Mouse (Mus musculus): Measurements from ENCODE around the gene Ppfia2. TPM values are rescaled to one million over a fixed set of nuclear protein-coding genes. Genes with fewer than 3 reads are reported as not detected.

The Ppfia2 gene
- polyA plus RNA-seq, 1 experiment from 2014 or later = 0.99 TPM

DNA sequence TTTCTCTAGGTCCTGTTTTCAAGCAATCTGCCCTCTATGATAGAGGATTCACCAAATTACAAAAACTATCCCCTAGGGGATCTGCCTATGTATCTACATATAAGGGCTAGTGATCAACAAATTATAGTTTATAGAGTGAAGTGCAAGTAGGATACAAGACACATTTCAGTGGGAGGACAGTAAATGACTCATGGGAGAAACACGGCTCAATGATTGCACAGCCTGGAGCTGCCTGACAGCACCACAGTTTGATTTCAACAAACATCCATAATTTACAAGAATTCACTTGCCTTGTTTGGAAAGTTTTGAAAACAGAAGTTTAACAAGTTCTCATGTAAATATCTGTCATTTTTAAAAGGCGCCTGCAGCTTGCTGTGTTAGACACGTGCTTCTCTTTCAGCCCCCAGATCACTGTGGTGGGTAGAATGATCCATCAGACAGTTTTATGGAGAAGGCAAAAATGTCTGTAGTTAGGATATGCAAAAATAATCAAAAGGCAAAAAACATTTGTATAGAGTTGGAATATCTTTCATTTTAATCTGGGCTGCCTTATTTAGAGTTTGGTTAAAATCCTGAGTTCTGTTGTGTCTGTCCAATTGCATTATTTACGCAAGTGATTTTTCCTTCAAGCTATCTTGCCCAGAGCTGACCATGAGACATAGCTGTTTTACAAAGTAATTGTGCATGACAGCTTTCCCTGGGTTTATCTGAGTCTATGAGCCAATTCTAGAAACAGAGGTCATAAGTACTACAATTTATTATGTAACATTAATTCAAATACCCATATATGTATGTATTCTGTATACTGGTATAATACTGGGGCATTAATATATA is 266.3 kb downstream of the Ppfia2 start:
- 65% methylated on average over 4 of the region's 4 CpGs for WGBS
- no peaks in the 10 kb centered on the region for H3K4me1 ChIP-seq (replicated peaks; ENCODE audit: control insufficient read depth, insufficient read depth, low read length)
- H3K27me3 ChIP-seq (replicated peaks; ENCODE audit: control insufficient read depth, insufficient read depth, low read length) = no peaks in the 10 kb centered on the region
- no peak overlapping the region for H3K4me3 ChIP-seq (ENCODE audit: low read depth, low read length)
- H3K9me3 ChIP-seq (ENCODE audit: control insufficient read depth, low read length) = no peaks in the 10 kb centered on the region
- H3K36me3 ChIP-seq (ENCODE audit: control insufficient read depth, insufficient read depth, low read length) = no peaks in the 10 kb centered on the region
- H3K27ac ChIP-seq (ENCODE audit: low read depth) = no peak overlapping the region
- no peak overlapping the region for H3K9ac ChIP-seq (ENCODE audit: low read length)
- no peak overlapping the region for H3K4me2 ChIP-seq (ENCODE audit: low read length)
- DNase-seq (ENCODE audit: low spot score) (no peak), ATAC-seq (replicated peaks; ENCODE audit: low FRiP score, low TSS enrichment, low read depth) (no peak)

DNA sequence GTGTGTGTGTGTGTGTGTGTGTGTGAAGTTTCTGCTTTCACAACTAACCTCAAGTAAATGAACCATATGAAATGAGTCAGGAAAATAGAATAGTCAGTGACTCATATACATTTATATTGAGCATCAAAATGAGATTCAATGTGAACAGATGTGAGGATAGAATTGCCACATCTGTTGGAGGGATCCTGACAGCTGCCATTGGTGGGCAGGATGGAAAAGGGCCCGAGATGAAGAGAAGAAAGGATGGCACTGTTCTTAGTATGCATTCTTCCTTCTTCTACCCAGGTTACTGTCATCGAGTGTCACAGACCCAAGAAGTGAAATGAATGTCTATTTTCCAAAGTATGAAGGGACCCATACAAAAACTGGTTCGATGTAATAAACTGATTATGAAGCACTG is 268.1 kb downstream of the Ppfia2 start:
- Histone ChIP-seq H3K36me3 (ENCODE audit: control insufficient read depth, insufficient read depth, low read length) (no peaks in the 10 kb centered on the region), H3K27me3 (replicated peaks; ENCODE audit: control insufficient read depth, insufficient read depth, low read length) (no peaks in the 10 kb centered on the region), H3K4me3 (ENCODE audit: low read depth, low read length) (no peak overlapping the region), H3K4me1 (replicated peaks; ENCODE audit: control insufficient read depth, insufficient read depth, low read length) (no peaks in the 10 kb centered on the region), H3K9me3 (ENCODE audit: control insufficient read depth, low read length) (no peaks in the 10 kb centered on the region), H3K9ac (ENCODE audit: low read length) (no peak overlapping the region), H3K27ac (ENCODE audit: low read depth) (no peak overlapping the region), H3K4me2 (ENCODE audit: low read length) (no peak overlapping the region)
- DNase-seq (ENCODE audit: low spot score) (no peak), ATAC-seq (replicated peaks; ENCODE audit: low FRiP score, low TSS enrichment, low read depth) (no peak)
- 78% methylated on average over 3 of the region's 3 CpGs for WGBS

DNA sequence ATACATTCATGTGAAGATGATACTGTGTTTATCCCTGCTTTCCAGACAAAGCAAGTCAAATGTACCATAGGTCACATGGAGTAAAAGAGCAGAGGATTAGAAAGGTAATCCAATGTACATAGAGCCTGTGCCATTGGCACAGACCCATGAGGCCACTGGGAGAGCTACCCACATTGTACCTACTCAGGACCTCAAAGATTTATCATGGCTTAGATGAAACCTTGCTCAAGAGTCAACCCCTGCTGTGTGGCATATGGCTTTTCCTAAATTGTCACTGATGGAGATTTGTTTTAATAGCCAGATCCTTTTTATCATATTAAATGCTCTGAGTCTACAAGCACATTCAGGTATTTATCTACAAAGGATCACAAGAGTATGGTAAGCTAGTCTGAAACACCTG is 274.8 kb downstream of the Ppfia2 start:
- Histone ChIP-seq H3K9ac (ENCODE audit: low read length) (no peak overlapping the region), H3K36me3 (ENCODE audit: control insufficient read depth, insufficient read depth, low read length) (no peaks in the 10 kb centered on the region), H3K4me1 (replicated peaks; ENCODE audit: control insufficient read depth, insufficient read depth, low read length) (no peaks in the 10 kb centered on the region), H3K27ac (ENCODE audit: low read depth) (no peak overlapping the region), H3K4me2 (ENCODE audit: low read length) (no peak overlapping the region), H3K4me3 (ENCODE audit: low read depth, low read length) (no peak overlapping the region), H3K9me3 (ENCODE audit: control insufficient read depth, low read length) (no peaks in the 10 kb centered on the region), H3K27me3 (replicated peaks; ENCODE audit: control insufficient read depth, insufficient read depth, low read length) (no peaks in the 10 kb centered on the region)
- DNase-seq (ENCODE audit: low spot score) (no peak), ATAC-seq (replicated peaks; ENCODE audit: low FRiP score, low TSS enrichment, low read depth) (no peak)

DNA sequence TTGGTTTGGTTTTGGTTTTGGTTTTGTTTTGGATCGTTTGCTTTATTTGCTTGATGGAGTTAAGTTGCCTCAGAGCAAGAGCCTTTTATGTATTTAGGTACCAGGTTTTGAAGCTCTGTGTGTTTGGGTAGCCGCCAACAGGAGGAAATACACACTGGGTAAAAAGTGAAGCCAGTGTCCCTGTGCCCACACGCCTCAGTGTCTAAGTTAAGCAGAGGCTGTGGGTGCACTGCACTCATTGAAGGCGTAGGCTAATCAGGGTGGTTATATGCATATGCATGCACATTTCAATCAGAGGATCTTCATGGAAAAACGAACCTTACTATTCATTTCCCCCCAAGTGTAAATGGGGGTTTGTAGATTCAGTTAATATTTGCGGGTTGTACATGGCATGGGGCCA is 290.9 kb downstream of the Ppfia2 start:
- Histone ChIP-seq H3K36me3 (ENCODE audit: control insufficient read depth, insufficient read depth, low read length) (no peaks in the 10 kb centered on the region), H3K9me3 (ENCODE audit: control insufficient read depth, low read length) (no peaks in the 10 kb centered on the region), H3K4me3 (ENCODE audit: low read depth, low read length) (no peak overlapping the region), H3K27me3 (replicated peaks; ENCODE audit: control insufficient read depth, insufficient read depth, low read length) (no peaks in the 10 kb centered on the region), H3K4me1 (replicated peaks; ENCODE audit: control insufficient read depth, insufficient read depth, low read length) (no peaks in the 10 kb centered on the region), H3K27ac (ENCODE audit: low read depth) (no peak overlapping the region), H3K9ac (ENCODE audit: low read length) (no peak overlapping the region), H3K4me2 (ENCODE audit: low read length) (no peak overlapping the region)
- WGBS = 87% methylated on average over 6 of the region's 6 CpGs
- DNase-seq (ENCODE audit: low spot score) (no peak), ATAC-seq (replicated peaks; ENCODE audit: low FRiP score, low TSS enrichment, low read depth) (no peak)

DNA sequence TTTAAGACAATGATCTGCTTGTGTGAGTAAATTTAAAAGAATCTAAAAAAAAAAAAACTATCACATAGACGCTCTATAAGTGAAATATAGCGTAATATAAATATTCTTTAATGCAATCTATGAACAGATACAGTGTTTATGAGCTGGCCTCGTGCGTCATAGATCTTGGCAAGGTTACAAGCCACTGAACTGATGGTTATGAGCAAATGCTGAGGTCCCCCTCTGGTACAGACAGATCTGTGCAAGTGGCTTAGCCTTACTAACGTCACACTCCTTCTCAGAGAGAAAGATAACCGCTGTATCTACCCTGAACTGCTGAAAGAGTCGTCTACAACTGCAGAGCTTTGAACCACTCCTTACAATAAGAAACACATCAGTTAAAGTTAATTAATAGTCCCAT is 293.6 kb downstream of the Ppfia2 start:
- H3K4me3 ChIP-seq (ENCODE audit: low read depth, low read length) = no peak overlapping the region
- no peaks in the 10 kb centered on the region for H3K27me3 ChIP-seq (replicated peaks; ENCODE audit: control insufficient read depth, insufficient read depth, low read length)
- ATAC-seq (replicated peaks; ENCODE audit: low FRiP score, low TSS enrichment, low read depth) (no peak), DNase-seq (ENCODE audit: low spot score) (no peak)
- H3K9ac ChIP-seq (ENCODE audit: low read length) = no peak overlapping the region
- no peaks in the 10 kb centered on the region for H3K9me3 ChIP-seq (ENCODE audit: control insufficient read depth, low read length)
- H3K36me3 ChIP-seq (ENCODE audit: control insufficient read depth, insufficient read depth, low read length) = no peaks in the 10 kb centered on the region
- H3K27ac ChIP-seq (ENCODE audit: low read depth) = no peak overlapping the region
- H3K4me2 ChIP-seq (ENCODE audit: low read length) = no peak overlapping the region
- WGBS = 75% methylated on average over 7 of the region's 7 CpGs
- H3K4me1 ChIP-seq (replicated peaks; ENCODE audit: control insufficient read depth, insufficient read depth, low read length) = no peaks in the 10 kb centered on the region

DNA sequence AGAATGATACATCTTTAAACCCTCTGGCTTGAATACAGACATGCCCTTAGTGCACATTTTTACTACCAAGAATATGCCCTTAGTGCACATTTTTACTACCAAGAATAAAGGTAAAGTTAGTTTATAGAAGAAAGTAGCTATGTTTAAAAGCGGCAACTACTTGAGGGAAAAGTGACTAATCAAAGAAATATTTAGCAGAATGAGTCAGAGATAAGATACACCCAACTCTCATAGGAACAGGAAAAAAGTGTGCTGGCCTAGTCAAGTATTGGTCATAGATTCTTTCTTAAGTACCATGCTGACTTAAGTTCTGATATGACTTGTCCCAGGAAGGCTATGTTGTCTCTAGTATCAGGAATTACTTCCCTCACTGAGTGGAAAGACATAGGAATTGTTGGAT is 305.4 kb downstream of the Ppfia2 start:
- Histone ChIP-seq H3K36me3 (ENCODE audit: control insufficient read depth, insufficient read depth, low read length) (no peaks in the 10 kb centered on the region), H3K9me3 (ENCODE audit: control insufficient read depth, low read length) (no peaks in the 10 kb centered on the region), H3K27ac (ENCODE audit: low read depth) (no peak overlapping the region), H3K4me2 (ENCODE audit: low read length) (no peak overlapping the region), H3K27me3 (replicated peaks; ENCODE audit: control insufficient read depth, insufficient read depth, low read length) (no peaks in the 10 kb centered on the region), H3K4me1 (replicated peaks; ENCODE audit: control insufficient read depth, insufficient read depth, low read length) (no peaks in the 10 kb centered on the region), H3K9ac (ENCODE audit: low read length) (no peak overlapping the region), H3K4me3 (ENCODE audit: low read depth, low read length) (no peak overlapping the region)
- ATAC-seq (replicated peaks; ENCODE audit: low FRiP score, low TSS enrichment, low read depth) (no peak), DNase-seq (ENCODE audit: low spot score) (no peak)
- WGBS = 76% methylated on average over 1 of the region's 1 CpGs

DNA sequence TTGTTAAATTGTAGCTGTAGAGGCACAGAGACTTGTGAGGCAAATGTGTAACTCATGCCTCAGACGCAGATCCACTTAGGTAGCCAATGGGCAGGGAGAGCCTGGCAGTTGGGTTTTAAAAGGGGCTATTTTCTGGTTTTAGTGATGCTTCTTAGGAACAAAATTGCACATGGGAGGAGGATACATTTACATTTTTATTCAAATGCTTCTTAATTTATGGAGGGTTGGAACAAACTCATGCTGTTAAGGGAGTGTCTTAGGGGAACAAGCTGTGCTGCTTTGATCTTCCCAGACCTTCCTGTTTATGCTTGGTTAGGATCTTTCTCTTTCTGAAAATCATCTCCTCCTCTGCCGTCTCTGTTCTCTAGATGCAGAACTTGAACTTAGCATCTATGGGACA is 345.3 kb downstream of the Ppfia2 start:
- 60% methylated on average over 2 of the region's 2 CpGs for WGBS
- H3K36me3 ChIP-seq (ENCODE audit: control insufficient read depth, insufficient read depth, low read length) = no peaks in the 10 kb centered on the region
- no peaks in the 10 kb centered on the region for H3K27me3 ChIP-seq (replicated peaks; ENCODE audit: control insufficient read depth, insufficient read depth, low read length)
- no peak overlapping the region for H3K4me2 ChIP-seq (ENCODE audit: low read length)
- H3K4me3 ChIP-seq (ENCODE audit: low read depth, low read length) = no peak overlapping the region
- no peak overlapping the region for H3K27ac ChIP-seq (ENCODE audit: low read depth)
- no peaks in the 10 kb centered on the region for H3K9me3 ChIP-seq (ENCODE audit: control insufficient read depth, low read length)
- ATAC-seq (replicated peaks; ENCODE audit: low FRiP score, low TSS enrichment, low read depth) = no peak
- no peaks in the 10 kb centered on the region for H3K4me1 ChIP-seq (replicated peaks; ENCODE audit: control insufficient read depth, insufficient read depth, low read length)
- no peak for DNase-seq (ENCODE audit: low spot score)
- H3K9ac ChIP-seq (ENCODE audit: low read length) = no peak overlapping the region

DNA sequence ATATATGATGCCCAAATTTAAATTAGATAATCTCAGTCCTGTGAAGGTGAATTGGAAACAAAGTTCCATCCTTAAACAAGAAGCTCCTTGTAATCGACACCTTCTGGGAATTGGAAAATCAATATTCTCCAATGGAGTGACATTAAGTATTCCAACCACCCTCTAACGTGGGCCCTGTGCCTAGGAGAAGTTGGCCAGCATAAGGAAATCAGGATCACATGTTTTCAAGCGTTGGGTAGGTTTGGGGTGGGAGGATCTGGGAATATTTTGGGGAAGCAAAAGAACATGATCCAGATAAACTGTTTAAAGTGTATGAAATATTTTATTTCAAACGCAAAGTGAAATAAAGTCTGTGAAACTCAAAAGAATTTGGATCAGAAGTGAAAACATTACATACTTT is 348.2 kb downstream of the Ppfia2 start:
- Histone ChIP-seq H3K27me3 (replicated peaks; ENCODE audit: control insufficient read depth, insufficient read depth, low read length) (no peaks in the 10 kb centered on the region), H3K4me2 (ENCODE audit: low read length) (no peak overlapping the region), H3K4me3 (ENCODE audit: low read depth, low read length) (no peak overlapping the region), H3K4me1 (replicated peaks; ENCODE audit: control insufficient read depth, insufficient read depth, low read length) (no peaks in the 10 kb centered on the region), H3K9me3 (ENCODE audit: control insufficient read depth, low read length) (no peaks in the 10 kb centered on the region), H3K36me3 (ENCODE audit: control insufficient read depth, insufficient read depth, low read length) (no peaks in the 10 kb centered on the region), H3K9ac (ENCODE audit: low read length) (no peak overlapping the region), H3K27ac (ENCODE audit: low read depth) (no peak overlapping the region)
- no peak for ATAC-seq (replicated peaks; ENCODE audit: low FRiP score, low TSS enrichment, low read depth)
- no peak for DNase-seq (ENCODE audit: low spot score)
- 82% methylated on average over 4 of the region's 4 CpGs for WGBS

DNA sequence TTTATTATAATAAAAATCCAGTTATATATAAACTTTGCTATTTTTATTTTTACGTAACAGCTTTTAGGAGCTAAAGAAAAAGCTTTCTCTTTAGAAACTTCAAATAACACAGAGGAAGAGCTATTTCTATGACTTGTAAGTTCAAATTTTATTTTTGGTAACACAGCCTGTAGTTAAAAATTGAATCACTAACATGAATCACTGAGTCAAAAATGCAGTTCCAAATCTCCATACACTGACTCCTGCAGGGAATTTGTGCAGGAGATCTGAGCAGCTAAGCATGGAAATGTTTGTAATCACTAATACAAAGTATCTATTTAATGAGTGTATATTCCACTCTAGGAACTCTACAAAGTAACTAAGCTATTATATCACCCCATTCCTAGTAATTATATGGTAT is 354.1 kb downstream of the Ppfia2 start:
- Histone ChIP-seq H3K27ac (ENCODE audit: low read depth) (no peak overlapping the region), H3K36me3 (ENCODE audit: control insufficient read depth, insufficient read depth, low read length) (no peaks in the 10 kb centered on the region), H3K9me3 (ENCODE audit: control insufficient read depth, low read length) (no peaks in the 10 kb centered on the region), H3K9ac (ENCODE audit: low read length) (no peak overlapping the region), H3K4me3 (ENCODE audit: low read depth, low read length) (no peak overlapping the region), H3K4me2 (ENCODE audit: low read length) (no peak overlapping the region), H3K4me1 (replicated peaks; ENCODE audit: control insufficient read depth, insufficient read depth, low read length) (no peaks in the 10 kb centered on the region), H3K27me3 (replicated peaks; ENCODE audit: control insufficient read depth, insufficient read depth, low read length) (no peaks in the 10 kb centered on the region)
- ATAC-seq (replicated peaks; ENCODE audit: low FRiP score, low TSS enrichment, low read depth) = no peak
- no peak for DNase-seq (ENCODE audit: low spot score)
- 96% methylated on average over 1 of the region's 1 CpGs for WGBS

Measured in intestine, embryonic 14.5 days (tissue).